Mouse (Mus musculus) forebrain, embryonic 16.5 days (tissue): ENCODE data around the gene Selenok. TPM values are rescaled to one million over a fixed set of nuclear protein-coding genes. Genes with fewer than 3 reads are reported as not detected.
A peak's percentile ranks its signal among the peaks of the same experiment; 100 is the strongest.

Experiments
- ATAC-seq: fragments of 200-750 bp; cut with Nextera tagmentation; 2 replicates; pipeline ENCODE4 v1.8.0; 2017; ENCODE audit warnings: mild to moderate bottlenecking, moderate library complexity
- H3K27ac ChIP-seq: fragments of 300-500 bp; sonication (generic); 2 replicates; pipeline ENCODE4 v1.5.1; 2014; ENCODE audit warnings: low read length, control low read depth
- H3K27me3 ChIP-seq: fragments of 300-500 bp; sonication (generic); replicated peaks from 2 replicates; pipeline ENCODE4 v1.6.1; 2014; ENCODE audit warnings: low read length; ENCODE audit not compliant: control insufficient read depth, insufficient read depth
- H3K36me3 ChIP-seq: fragments of 300-500 bp; sonication (generic); 2 replicates; pipeline ENCODE4 v1.6.1; 2014; ENCODE audit not compliant: control insufficient read depth, insufficient read depth
- H3K4me1 ChIP-seq: fragments of 300-500 bp; sonication (generic); replicated peaks from 2 replicates; pipeline ENCODE4 v1.6.1; 2014; ENCODE audit warnings: low read length; ENCODE audit not compliant: control insufficient read depth, insufficient read depth
- H3K4me2 ChIP-seq: fragments of 300-500 bp; sonication (generic); 2 replicates; pipeline ENCODE4 v1.6.1; 2014; ENCODE audit warnings: mild to moderate bottlenecking, low read length, control low read depth
- H3K4me3 ChIP-seq: fragments of 300-500 bp; sonication (generic); replicated peaks from 2 replicates; pipeline ENCODE4 v1.5.1; 2014; ENCODE audit warnings: mild to moderate bottlenecking, low read length, control low read depth
- H3K9ac ChIP-seq: fragments of 300-500 bp; sonication (generic); replicated peaks from 2 replicates; pipeline ENCODE4 v1.6.1; 2014; ENCODE audit warnings: low read depth, low read length, control low read depth
- H3K9me3 ChIP-seq: fragments of 300-500 bp; sonication (generic); 2 replicates; pipeline ENCODE4 v1.6.1; 2016; ENCODE audit warnings: low read length; ENCODE audit not compliant: control insufficient read depth
- WGBS: fragments of 180-500 bp; shearing (Covaris S2); extraction: QIAGEN DNeasy Blood & Tissue Kit; methylation state at CpG from one replicate; pipeline ENCODE4 v1.1.7; 2014; 5-methylcytosine and 5-hydroxymethylcytosine counted together
- polyA plus RNA-seq: library from polyadenylated mRNA; unstranded; fragments of >200 nt; fragmentation: Nextera tagmentation; extraction: Ambion mirVana; gene quantifications from 2 replicates; pipeline ENCODE4 v1.2.1, GENCODE M21; 2015

The Selenok gene
- polyA plus RNA-seq, 1 experiment from 2014 or later = 413 TPM

GRCm38 (mm10) chr14:29957393-29957792 is 10.7 kb upstream of the Selenok start:
- Histone ChIP-seq H3K27ac (no peak overlapping the region), H3K4me1 (no peaks in the 10 kb centered on the region), H3K36me3 (no peaks in the 10 kb centered on the region), H3K9ac (no peak overlapping the region), H3K4me2 (no peak overlapping the region), H3K27me3 (no peaks in the 10 kb centered on the region), H3K4me3 (no peak overlapping the region), H3K9me3 (no peaks in the 10 kb centered on the region)
- no peak for ATAC-seq

- 61% methylated on average over 7 of the region's 7 CpGs for WGBS
- Histone ChIP-seq H3K9me3 (peaks cover 3% of the 10 kb centered on the region; the same call in 1 of the 2 replicates), H3K9ac (peak overlapping the region; percentile 66), H3K36me3 (peaks cover 10% of the 10 kb centered on the region), H3K4me1 (peaks cover 24% of the 10 kb centered on the region), H3K4me3 (peak overlapping the region; percentile 89), H3K27ac (peak overlapping the region; percentile 70), H3K27me3 (no peaks in the 10 kb centered on the region), H3K4me2 (peak overlapping the region; percentile 76)
- ATAC-seq = no peak
Observed at GRCm38 (mm10) chr14:29967611-29968010, 497 bp upstream of the Selenok start.

GRCm38 (mm10) chr14:29971446-29971845 is 3.3 kb downstream of the Selenok start:
- WGBS = 95% methylated on average over 7 of the region's 7 CpGs
- Histone ChIP-seq H3K4me2 (no peak overlapping the region), H3K4me3 (no peak overlapping the region), H3K4me1 (peaks cover 24% of the 10 kb centered on the region), H3K27ac (no peak overlapping the region), H3K9me3 (no peaks in the 10 kb centered on the region), H3K27me3 (no peaks in the 10 kb centered on the region), H3K36me3 (peaks cover 25% of the 10 kb centered on the region), H3K9ac (no peak overlapping the region)
- ATAC-seq = no peak

- H3K4me3 ChIP-seq = no peak overlapping the region
- no peak overlapping the region for H3K9ac ChIP-seq
- no peaks in the 10 kb centered on the region for H3K9me3 ChIP-seq
- no peak for ATAC-seq
- WGBS = 90% methylated on average over 5 of the region's 5 CpGs
- H3K36me3 ChIP-seq = peaks cover 25% of the 10 kb centered on the region
- H3K4me2 ChIP-seq = no peak overlapping the region
- no peak overlapping the region for H3K27ac ChIP-seq
- peaks cover 24% of the 10 kb centered on the region for H3K4me1 ChIP-seq
- H3K27me3 ChIP-seq = no peaks in the 10 kb centered on the region
Observed at GRCm38 (mm10) chr14:29971993-29972392, 3.9 kb downstream of the Selenok start.

GRCm38 (mm10) chr14:29976927-29977326 is 8.8 kb downstream of the Selenok start:
- 95% methylated on average over 6 of the region's 6 CpGs for WGBS

GRCm38 (mm10) chr14:29978254-29979204 is 10.4 kb downstream of the Selenok start, which contains the start of gene Actr8:
Gene Actr8, plus strand, starts transcription at chr14:29978337.
- Histone ChIP-seq H3K4me3 (peak within 1 kb of the TSS; percentile 96), H3K27me3 (no peaks in the 10 kb centered on the region), H3K9me3 (no peaks in the 10 kb centered on the region), H3K4me2 (peak within 1 kb of the TSS; percentile 69), H3K36me3 (peaks cover 38% of the 10 kb centered on the region), H3K9ac (peak within 1 kb of the TSS; percentile 94), H3K27ac (peak within 1 kb of the TSS; percentile 77), H3K4me1 (peaks cover 10% of the 10 kb centered on the region)
- 3% methylated on average over 44 of the region's 44 CpGs for WGBS
- peak; percentile 92 for ATAC-seq

More at GRCm38 (mm10) chr14:29976927-29977326, 8.8 kb downstream of the Selenok start:
- Histone ChIP-seq H3K9me3 (no peaks in the 10 kb centered on the region), H3K9ac (no peak overlapping the region), H3K4me1 (peaks cover 10% of the 10 kb centered on the region), H3K36me3 (peaks cover 37% of the 10 kb centered on the region), H3K4me3 (no peak overlapping the region), H3K27ac (no peak overlapping the region), H3K27me3 (no peaks in the 10 kb centered on the region), H3K4me2 (no peak overlapping the region)
- no peak for ATAC-seq

- no peak for ATAC-seq
- Histone ChIP-seq H3K9me3 (no peaks in the 10 kb centered on the region), H3K27ac (no peak overlapping the region), H3K36me3 (peaks cover 42% of the 10 kb centered on the region), H3K27me3 (no peaks in the 10 kb centered on the region), H3K4me2 (no peak overlapping the region), H3K4me1 (peaks cover 10% of the 10 kb centered on the region), H3K4me3 (no peak overlapping the region), H3K9ac (no peak overlapping the region)
- WGBS = 95% methylated on average over 10 of the region's 10 CpGs
Observed at GRCm38 (mm10) chr14:29980447-29981205, 12.5 kb downstream of the Selenok start.

- H3K27ac ChIP-seq = no peak overlapping the region
- H3K9me3 ChIP-seq = no peaks in the 10 kb centered on the region
- ATAC-seq = no peak
- peaks cover 86% of the 10 kb centered on the region for H3K36me3 ChIP-seq
- no peaks in the 10 kb centered on the region for H3K4me1 ChIP-seq
- 93% methylated on average over 4 of the region's 4 CpGs for WGBS
- H3K27me3 ChIP-seq = no peaks in the 10 kb centered on the region
- H3K4me2 ChIP-seq = no peak overlapping the region
- H3K9ac ChIP-seq = no peak overlapping the region
- H3K4me3 ChIP-seq = no peak overlapping the region
Observed at GRCm38 (mm10) chr14:29986096-29986495, 18.0 kb downstream of the Selenok start.

- WGBS = 94% methylated on average over 6 of the region's 6 CpGs
- Histone ChIP-seq H3K4me2 (no peak overlapping the region), H3K27me3 (no peaks in the 10 kb centered on the region), H3K9me3 (no peaks in the 10 kb centered on the region), H3K4me3 (no peak overlapping the region), H3K27ac (no peak overlapping the region), H3K9ac (no peak overlapping the region), H3K4me1 (no peaks in the 10 kb centered on the region), H3K36me3 (peaks cover 85% of the 10 kb centered on the region)
- ATAC-seq = no peak
Observed at GRCm38 (mm10) chr14:29987276-29987675, 19.2 kb downstream of the Selenok start.
